Mouse (Mus musculus): ENCODE measurements at regions not wholly inside any gene's neighbourhood (a gene's known extent, or its start where the extent isn't known, plus 50 kb on each side); places are given as distances from the start of the nearest gene placed in this dataset.

DNA sequence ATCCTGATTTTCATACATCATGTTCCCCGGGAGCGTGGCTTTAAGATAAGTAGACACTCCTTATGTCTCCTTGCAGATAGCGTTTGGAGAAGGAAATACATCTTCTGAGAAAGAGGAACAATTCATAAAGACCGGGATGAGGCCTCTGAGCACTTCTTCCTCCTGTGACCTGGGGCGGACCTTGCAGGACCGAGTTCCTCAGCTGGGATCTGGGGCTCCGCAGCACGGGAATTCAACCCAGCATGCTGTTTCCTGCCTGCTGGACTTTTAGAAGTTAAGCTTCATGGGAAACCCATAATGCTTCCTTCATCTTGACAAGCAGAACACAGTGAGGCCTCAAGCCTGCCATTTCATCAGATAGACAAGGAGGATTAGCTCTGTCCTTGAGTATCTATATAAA is 491.4 kb downstream of the Fam19a5 start:
- in situ Hi-C loops (cut with MboI, MseI), result no loop called here

DNA sequence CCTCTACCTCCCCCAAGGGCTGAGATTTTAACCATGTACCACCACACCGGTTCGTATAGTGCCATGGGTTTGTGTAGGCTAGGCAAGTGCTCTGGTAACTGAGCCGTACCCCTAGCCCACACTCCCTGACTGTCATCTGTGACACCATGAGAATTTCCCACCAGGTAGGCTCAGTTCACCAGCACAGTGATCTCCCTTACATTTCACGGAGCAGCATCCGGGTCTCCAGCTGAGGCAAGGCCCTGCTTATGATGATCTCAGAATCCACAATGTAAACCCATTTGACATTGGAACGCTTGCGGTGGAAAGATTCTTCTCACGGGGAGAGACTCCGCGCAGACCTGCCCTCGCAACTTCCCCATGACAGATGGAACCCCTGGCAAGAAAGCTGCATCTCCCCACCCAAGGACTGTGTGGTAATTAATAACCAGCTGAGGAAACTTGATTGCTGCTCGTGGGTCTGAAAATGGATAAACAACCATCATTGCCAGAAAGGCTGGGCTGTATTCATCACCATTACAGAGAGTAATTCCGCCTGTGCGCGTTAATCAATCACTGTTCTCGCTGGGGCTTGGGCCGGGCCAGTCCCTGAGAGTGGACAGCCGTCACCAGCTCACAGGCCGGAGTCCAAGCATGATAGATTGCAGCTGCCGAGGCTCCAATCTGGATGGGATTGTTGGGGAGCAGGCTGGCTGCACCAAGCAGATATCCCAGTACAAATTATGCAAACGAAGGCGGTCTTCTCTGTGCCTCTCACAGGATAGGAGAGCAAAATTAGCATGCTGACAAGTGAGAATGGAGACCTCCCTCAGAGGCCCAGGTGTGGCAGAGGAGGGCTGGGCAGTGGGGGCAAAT is 492.3 kb downstream of the Fam19a5 start:
- in situ Hi-C loops (cut with MboI, MseI), result no loop called here

DNA sequence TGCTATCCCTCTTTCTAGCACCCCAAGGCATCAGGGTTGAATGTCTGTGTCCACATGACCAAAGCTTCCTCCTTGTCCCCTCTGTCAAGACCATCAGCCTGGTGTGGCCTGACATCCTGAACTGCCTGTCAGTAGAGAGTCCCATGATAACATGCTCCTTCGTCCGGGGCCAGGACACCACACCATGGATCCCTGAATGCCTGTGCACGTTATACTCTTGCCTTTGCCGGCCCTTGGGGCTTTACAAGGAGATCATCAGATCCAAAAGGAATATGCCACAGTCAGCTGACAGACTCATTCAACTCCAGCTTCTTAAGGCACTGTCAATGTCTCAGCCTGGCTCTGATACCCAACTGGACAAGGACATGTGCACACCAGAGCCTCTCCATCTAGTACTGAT is 493.5 kb downstream of the Fam19a5 start:
- in situ Hi-C loops (cut with MboI, MseI), result no loop called here

DNA sequence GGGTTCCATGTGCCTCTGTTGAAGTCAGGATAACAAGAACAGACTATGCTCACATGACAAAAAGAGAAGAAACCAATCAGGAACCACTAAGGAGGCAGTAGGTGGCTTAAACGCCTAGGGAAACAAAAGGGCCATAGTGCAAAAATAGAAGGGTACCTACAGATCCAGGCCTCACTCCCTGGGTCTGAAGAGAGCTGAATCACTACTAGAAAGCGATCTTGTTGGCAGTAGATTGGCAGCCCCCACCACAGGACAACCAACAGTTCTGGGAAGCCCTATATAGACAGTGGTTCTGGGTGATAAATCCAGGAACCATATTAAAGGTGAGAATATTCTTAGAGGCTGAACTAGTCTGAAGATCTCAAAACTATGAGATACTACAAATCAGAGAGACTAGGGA is 498.7 kb downstream of the Fam19a5 start:
- in situ Hi-C loops (cut with MboI, MseI), result loop anchor here in 1 of 2 experiments (10.0 kb wide), 1 partner anchor 1582 kb away; no protein-coding TSS in a partner anchor

DNA sequence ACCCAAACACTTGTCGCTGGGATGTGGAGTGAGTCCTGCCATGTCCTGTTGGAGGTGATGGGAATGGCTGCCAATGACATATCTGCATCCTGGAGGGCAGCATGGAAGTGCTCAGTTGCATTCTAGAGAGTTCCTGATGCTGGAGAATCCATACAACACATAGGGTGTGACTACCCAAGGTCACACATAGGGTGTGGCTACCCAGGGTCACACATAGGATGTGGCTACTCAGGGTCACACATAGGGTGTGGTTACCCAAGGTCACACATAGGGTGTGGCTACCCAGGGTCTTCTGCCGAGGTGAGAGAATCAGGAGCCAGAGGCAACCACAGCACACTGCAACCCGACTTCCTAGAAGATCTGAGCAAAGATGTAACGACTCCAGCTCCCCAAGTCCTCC is 514.0 kb downstream of the Fam19a5 start:
- in situ Hi-C loops (cut with MboI, MseI), result loop anchor here in 1 of 2 experiments (10.0 kb wide), 1 partner anchor 737 kb away; no protein-coding TSS in a partner anchor

DNA sequence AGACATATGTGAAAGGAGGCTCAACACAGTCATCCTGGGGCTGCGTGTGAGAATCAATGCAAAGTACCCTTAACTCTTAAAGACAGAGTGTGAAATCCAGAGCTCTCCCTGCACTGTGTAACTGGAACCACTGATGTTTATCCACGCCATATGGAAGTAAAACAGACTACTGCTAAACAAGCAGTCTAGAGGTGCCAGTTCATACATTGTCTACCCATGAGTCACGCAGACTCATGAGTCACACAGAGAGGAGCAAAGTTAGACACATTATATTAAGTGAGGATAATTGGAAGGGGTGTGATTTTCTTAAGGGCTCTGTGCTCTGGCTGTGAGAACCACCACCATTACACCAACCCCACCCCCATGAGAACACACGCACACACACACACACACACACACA is 516.8 kb downstream of the Fam19a5 start:
- in situ Hi-C loops (cut with MboI, MseI), result no loop called here

DNA sequence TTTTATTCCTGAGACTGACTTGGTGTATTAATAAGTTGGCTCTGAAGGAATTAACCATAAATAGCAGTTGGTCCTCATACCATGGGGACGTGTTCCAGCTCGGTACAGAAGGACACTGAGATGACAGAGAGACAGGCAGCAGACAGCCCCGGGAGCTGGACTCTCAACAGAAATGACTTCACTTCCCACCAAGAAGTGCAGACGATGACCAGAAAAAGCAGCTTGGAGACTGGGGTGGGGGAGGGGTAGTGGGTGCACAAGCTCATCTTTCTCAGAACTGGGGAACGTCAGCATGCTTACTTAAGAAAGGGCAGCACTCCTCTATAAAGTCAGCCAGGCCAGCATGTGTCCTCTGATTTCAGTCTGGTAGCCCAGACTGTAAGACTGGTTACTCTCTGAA is 518.9 kb downstream of the Fam19a5 start:
- in situ Hi-C loops (cut with MboI, MseI), result no loop called here

DNA sequence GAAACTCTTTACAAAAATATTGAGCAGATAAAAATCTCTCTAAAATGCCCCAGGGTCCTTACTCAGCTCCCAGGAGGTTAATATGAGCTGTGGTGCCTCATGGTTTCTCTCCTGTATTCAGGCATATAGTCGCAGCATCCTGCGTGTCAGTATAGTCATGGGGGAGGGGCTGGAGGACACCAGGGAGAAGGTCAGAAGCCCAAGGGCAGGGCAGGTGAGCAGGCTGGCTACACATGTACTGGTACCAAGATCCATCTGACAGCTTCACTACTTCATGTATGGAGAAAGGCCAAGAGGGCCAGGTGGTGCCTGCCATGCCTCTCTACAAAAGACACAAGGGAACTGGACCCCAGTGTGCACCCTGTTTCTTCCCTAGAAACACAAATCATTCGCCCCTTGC is 524.4 kb downstream of the Fam19a5 start:
- in situ Hi-C loops (cut with MboI, MseI), result no loop called here

DNA sequence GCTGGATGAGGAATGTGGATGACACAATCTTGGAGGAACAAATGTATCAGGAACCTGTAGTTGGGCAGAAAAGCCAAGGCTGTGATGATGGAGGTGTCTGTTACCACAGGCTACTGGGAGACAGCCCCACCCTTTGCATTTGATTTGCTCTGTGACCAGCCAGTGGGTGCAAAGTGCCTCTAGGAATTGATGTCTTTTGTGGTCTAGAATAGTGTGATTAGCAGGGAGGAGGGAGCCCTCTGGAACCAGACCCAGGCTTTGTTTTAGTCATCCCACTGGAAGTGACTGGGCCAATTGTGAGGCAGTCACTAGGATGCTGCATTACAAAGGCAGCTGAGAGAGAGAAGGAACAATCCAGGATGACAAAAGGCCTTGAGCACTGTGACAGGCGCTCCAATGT is 527.4 kb upstream of the Zdhhc25 start:
- in situ Hi-C loops (cut with MboI, MseI), result no loop called here

DNA sequence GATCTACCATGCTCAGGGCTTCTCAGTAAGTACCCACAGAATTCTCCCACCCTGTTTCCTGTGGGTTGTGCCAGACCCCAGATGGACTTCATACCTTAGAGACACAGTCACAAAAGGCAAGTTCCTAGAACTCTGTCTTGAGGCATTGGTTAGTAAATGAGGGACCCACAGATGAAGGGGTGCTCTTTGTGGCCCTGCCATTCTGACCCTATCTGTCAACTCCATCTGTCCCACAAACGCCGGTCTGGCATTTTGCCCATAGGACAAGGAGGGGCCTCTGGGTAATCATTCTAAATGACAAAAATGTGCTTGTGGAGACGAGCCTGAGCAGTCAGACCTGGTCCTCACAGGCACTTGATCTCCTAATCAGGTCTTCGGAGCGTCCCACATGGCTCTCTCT is 516.2 kb upstream of the Zdhhc25 start:
- in situ Hi-C loops (cut with MboI, MseI), result no loop called here

DNA sequence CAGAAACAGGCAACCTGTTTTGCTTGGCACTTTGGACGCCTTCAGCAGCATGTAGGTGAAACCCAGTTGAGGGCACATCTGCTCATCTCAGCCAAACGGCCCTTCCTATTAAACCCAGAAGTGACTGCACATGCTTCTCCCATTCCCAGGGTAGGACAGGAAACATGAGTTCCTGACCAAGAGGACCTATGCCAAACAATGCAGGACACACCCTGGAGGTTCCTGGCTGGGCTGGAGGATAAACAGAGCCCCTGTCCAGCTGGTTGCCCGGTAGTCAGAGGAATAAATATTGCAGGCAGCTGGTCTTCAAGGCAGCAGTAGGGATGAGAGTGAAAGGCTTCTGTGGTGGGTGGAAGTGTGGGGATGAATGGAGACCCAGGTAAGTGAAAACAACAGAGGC is 514.5 kb upstream of the Zdhhc25 start:
- in situ Hi-C loops (cut with MboI, MseI), result no loop called here

DNA sequence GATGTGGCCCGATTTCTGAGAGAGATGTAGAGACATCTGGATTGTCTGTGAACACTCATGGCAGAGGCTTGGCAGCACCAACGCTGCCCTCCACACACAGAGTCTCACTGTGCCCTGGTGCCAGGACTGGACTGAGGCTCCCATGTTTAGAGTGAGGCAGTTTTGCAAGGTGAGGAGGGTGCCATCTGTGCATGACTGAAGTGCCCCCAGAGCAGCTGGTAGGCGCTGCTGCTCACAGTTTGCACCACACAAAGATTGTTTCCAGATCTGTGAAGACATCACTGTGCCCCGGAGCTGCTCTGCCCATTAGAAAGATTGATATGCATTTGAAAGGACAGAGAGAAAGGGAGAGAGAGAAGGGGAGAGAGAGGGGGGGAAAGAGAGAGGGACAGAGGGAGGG is 510.6 kb upstream of the Zdhhc25 start:
- in situ Hi-C loops (cut with MboI, MseI), result no loop called here

DNA sequence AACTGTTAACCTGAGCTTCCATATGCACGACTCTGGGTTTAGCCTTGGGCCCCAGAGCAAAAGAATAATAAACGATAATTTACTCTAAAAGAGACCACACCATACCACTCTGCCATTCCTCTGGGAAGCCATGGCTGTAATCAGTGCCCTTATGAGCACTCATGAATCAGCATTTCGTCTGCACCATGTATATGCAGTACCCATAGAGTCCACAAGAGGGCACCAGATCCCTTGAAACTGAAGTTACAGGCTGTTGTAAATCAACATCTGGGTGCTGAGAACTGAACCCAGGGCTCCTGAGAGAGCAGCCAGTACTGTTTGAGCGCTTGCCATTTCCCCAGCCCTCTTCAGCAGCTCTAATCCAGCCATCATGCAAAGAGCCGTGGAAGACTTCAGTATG is 508.7 kb upstream of the Zdhhc25 start:
- in situ Hi-C loops (cut with MboI, MseI), result no loop called here

DNA sequence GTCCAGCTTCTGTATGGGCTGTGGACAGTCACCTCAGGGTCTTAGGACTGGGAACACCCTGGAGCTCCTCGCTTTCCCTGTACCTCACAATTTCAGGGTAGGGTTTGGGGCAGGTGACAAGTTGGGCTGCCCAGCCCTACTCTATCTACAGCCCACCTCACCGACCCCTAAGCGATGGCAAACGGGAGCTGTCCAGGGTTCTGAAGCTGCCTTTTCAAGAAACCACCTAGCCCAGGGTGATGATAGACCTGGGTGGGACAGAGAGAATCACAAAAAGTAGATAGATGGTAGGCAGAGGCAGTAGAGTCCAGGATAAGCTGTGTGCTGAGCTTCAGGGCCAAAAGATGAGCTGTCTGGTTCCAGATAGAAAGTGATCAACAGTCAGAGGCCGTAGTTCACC is 479.7 kb upstream of the Zdhhc25 start:
- in situ Hi-C loops (cut with MboI, MseI), result no loop called here

DNA sequence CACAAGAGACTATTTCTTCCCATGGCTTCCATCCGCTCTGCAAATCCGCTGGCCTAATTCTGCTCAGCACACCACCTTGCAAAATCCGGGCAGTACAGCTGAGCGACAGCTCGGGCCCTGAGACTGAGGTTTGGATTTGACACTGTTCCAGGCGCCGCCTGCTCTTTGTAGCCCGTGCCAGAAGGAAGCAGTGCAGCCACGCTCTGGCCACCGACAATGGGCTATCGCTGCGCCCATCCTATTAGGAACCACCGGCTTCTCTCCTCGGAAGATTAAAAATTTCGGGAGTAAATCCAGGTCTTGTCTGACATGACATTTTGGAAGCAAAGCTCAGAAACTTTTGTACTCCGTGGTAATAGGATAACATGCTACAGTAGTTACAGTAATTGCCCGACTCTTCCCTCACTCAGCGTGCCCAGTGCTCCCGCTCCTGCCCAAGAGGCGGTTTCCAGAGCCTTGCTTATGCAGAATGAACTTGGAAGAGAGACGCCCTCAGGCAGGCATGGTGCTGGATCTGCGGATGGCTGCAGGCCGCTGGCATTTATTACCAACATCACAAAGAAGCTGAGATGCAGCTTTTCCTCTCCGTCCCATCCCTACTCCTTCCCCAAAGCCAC is 476.1 kb upstream of the Zdhhc25 start:
- in situ Hi-C loops (cut with MboI, MseI), result no loop called here

DNA sequence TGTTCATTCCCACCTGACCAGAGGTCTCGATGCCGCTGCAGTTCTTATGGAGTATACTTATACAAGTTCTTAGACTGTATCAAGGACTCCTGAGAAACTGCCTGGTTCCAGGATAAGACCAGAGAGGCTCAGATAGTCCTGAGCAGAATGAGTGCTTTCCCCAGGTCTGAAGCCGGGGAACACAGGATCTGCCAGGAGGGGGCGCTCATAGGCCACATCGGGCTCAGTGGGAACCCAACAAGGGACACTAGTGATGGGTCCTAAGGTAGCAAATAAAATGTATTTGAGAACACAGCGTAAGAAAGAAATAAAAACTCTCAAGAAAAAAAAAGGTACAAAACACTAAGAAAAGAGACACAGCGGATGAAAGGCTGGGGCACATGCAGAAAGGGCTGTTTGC is 454.0 kb upstream of the Zdhhc25 start:
- in situ Hi-C loops (cut with MboI, MseI), result no loop called here

DNA sequence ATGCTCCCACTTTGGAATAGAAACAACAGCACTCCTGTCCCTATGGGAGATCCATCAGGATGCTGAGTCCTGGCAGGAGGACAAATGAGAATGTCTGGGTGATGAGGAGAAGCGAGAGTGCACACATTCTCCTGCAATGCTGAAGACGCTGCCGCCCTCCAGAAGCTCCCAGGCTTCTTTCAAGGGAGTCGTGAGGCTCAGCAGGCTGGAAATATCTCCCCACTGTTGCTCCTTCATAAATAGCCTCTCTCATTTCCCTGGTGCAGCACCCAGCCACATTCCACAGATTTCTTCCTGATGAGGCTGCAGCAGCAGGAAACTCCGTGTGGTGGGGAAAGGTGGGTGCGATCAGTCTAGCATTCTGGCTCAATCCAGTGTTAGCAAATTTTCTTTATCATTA is 448.9 kb upstream of the Zdhhc25 start:
- in situ Hi-C loops (cut with MboI, MseI), result no loop called here

DNA sequence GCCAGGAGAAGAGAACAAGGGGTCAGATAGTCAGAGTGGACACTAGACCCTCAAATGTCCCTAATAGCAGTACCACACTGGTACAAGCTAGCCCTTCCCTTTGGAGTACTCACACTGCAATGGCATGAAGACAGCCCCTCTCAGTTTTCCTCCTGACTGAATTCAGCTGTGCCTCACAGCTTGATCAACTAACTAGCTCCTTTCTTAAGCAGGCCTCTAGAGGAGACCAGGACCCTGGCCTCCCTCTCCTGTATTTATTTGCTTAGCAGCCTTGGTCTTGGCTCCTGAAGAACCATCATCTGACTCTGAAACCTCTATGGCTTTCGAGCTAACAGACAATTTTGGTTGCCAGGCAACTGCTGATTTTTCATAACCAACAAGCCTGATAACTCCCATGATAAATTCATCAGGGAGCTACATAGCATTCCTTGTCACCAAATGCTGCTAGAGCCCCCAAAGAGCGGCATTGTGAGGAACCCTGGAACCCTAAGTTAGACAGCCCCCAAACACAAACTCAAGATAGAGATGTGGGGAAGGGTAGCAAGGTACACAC is 440.4 kb upstream of the Zdhhc25 start:
- in situ Hi-C loops (cut with MboI, MseI), result no loop called here

DNA sequence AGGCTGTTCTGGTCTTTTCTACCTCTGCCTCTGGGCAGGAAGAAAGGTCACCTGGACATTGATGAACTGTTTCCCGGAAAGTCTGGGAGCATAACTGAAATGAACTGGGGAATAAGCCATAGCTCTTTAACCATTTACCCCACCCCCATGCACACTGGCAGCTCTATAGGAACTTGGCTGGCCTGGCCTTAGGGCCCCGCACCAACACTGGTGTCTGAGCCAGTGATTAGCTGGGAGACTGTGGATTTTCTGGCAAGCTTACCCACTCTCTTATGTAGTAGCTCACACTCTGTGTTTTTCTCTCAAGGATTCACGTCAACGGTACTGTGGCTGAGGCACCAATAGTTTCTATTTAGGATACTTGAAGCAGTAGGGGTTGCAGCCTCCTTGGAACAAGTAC is 439.8 kb upstream of the Zdhhc25 start:
- in situ Hi-C loops (cut with MboI, MseI), result no loop called here

DNA sequence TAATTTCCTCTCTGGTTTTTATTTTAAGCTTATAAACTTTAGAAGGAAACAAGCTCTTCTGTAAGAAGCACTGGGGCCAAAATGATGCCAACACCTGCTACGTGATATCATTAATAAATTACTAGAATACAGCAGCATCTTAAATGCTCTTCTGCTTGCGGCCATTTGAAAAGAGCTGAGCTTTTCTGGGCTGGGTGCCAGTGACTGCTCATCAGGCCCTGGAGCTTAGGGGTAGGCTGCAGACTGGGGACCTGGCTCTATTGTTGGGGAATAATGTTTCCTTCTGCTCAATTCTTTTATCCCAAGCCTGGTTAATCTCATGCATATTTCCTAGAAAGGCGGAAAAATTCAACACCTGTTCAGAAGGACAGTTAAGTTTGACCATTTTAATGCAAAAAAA is 436.7 kb upstream of the Zdhhc25 start:
- in situ Hi-C loops (cut with MboI, MseI), result no loop called here

DNA sequence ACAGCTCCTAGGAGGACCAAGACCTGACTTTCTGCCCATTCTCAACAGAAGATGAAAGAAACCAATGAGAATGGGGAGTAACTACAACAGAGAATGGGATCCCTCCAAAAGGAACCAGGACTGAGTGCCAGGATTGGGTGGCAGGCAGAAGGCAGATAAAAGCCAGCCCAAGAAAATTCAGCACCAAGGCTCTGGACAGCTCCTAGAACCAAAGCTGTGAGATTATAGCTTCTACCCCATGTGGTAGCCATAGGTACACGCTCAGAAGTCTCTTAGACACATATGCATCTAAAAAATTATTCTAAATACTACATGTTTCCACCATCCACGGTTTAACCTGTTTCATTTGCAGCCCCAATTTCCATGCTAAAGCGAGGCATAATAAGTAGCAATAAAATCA is 425.8 kb upstream of the Zdhhc25 start:
- in situ Hi-C loops (cut with MboI, MseI), result no loop called here

DNA sequence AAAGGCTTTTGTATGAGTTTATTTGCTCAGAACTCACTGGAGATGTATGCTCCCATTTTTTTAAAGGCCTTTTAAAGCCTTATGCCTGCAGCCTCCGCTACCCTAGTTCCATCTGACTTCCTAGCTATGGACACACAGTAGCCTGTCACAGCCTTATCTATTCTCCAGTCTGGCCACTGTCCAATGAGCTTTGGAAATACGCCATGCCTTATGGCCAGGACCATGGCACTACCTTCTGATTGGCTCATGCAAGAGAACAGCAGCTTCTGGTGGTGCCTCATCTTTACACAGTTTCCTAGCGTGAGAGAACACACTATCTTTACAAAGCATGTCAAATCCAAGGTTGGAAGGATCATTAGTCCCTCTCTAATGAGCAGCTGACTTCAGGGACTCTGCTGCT is 424.1 kb upstream of the Zdhhc25 start:
- in situ Hi-C loops (cut with MboI, MseI), result no loop called here

DNA sequence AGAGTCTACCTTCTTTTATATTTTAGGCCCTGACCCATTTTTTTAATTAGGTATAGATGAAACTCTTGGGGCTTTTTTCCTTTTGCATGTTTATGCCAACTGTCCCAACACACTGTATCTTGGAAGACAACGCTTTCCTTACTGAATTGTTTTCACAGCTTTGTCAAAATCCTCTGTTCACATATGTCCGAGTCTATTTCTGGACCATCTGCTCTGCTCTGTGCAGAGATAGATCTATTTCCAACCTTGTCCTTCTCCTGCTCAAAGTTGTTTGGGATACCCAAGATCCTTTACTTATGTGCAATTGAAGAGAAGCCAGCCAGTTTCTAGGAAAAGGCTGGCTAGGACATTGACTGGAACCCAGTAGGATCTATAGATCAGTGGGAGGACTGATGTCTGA is 403.6 kb upstream of the Zdhhc25 start:
- in situ Hi-C loops (cut with MboI, MseI), result no loop called here

All from T-helper 17 cell (primary cell).